Mouse (Mus musculus) left cerebral cortex, postnatal 14 days (tissue): ENCODE data around the gene Ostm1. TPM values are rescaled to one million over a fixed set of nuclear protein-coding genes. Genes with fewer than 3 reads are reported as not detected.
A peak's percentile ranks its signal among the peaks of the same experiment; 100 is the strongest.

ENCODE experiments used
- DNase-seq, 2 experiments: peaks; one replicate each; pipeline ENCODE4 v3.0.0; 2021 to 2022; ENCODE audit warnings: low spot score in 2 of 2, mixed read lengths in 1 of 2
- intact Hi-C: fragments of 180-260 bp; cut with DNase I; formaldehyde crosslinking; loops from one replicate; pipeline ENCODE4 v1.15.1; 2025
- total RNA-seq, 2 experiments: library from RNA; stranded (reverse); gene quantifications; 2 replicates each; pipeline ENCODE4 v1.2.3; 2021

Ostm1 gene
- total RNA-seq, 2 experiments from 2014 or later, result 46.8 to 48.8 TPM

DNA sequence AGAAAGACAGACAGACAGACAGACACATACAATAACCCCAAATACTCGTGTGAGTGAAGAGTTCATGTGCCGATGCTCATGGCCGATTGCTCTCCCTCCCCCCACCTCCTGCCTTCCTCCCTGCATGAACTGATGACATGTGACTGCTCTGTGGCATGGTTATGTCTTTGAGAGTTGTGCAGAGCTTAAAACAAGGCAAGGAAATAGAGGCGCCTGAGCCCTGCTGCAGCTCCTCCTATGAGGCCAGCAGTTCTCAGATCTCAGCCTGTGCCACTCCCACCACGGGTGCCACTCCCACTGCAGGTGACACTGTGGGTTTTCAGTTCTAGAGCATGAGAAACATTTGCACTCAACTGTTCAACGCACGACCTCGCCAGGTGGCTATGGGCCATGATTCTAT, 115.4 kb downstream of the Ostm1 start:
- intact Hi-C loops, result loop anchor here (10.0 kb wide), 1 partner anchor 126 kb away; no protein-coding TSS in a partner anchor

GRCm38 (mm10) chr10:42702111-42702510, 118.5 kb downstream of the Ostm1 start:
- no peak for DNase-seq
- intact Hi-C loops, result no loop called here

More for the DNA sequence above, 115.4 kb downstream of the Ostm1 start:
- DNase-seq, result no peak

GRCm38 (mm10) chr10:42714676-42715075, 131.1 kb downstream of the Ostm1 start:
- intact Hi-C loops, result no loop called here
- no peak for DNase-seq

GRCm38 (mm10) chr10:42715366-42716035, 131.9 kb downstream of the Ostm1 start:
- DNase-seq, result no peak
- intact Hi-C loops, result no loop called here

GRCm38 (mm10) chr10:42722116-42722515, 138.5 kb downstream of the Ostm1 start:
- intact Hi-C loops, result no loop called here
- no peak for DNase-seq

GRCm38 (mm10) chr10:42723275-42724232, 139.9 kb downstream of the Ostm1 start:
- DNase-seq, result no peak
- intact Hi-C loops, result no loop called here

- intact Hi-C loops, result loop anchor here (5.0 kb wide), 1 partner anchor 402 kb away; no protein-coding TSS in a partner anchor
- DNase-seq, result no peak
Measured at GRCm38 (mm10) chr10:42729607-42730006, 146.0 kb downstream of the Ostm1 start.

- intact Hi-C loops, result loop anchor here (1.0 to 5.0 kb wide), 2 partner anchors 407 to 426 kb away; no protein-coding TSS in a partner anchor
- DNase-seq, result peak; percentile 48 to 64
Measured at GRCm38 (mm10) chr10:42734546-42735060, 151.0 kb downstream of the Ostm1 start.

DNA sequence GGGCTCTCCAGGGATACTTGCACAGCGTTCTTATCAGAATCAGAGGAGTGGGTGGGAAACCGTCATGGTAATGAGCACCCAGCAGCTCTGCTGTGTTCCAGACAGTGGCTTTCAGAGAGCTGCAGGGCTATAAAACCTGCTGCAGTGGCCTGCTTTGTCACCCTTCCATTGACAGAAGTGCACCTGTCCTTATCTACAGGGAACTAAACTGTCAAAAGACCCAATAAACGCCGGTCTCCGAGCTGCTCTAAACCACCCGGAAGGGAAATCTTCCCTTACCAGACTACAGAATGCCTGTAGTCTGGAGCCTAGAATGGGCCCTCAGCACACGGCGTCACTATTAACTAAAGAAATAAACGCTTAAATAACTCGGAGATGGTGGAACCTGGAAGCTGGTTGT, 168.2 kb downstream of the Ostm1 start:
- DNase-seq, result no peak
- intact Hi-C loops, result no loop called here

Other genes starting within 250 kb of the Ostm1 start
- 10 to 100 TPM in 1 of 2 experiments, 1 to 10 TPM in 1; 9.9 to 11.2 TPM for gene Afg1l, start 105.3 kb upstream of the Ostm1 start, total RNA-seq
- gene Snx3, start 81.8 kb upstream of the Ostm1 start, total RNA-seq, result 100 to 1,000 TPM; 205 to 213 TPM
- 10 to 100 TPM; 11.0 to 13.8 TPM for gene Nr2e1, start 190 bp upstream of the Ostm1 start, total RNA-seq
- 10 to 100 TPM; 39.2 to 45.8 TPM for gene Sec63, start 177.7 kb downstream of the Ostm1 start, total RNA-seq